In the genomic region with DNA sequence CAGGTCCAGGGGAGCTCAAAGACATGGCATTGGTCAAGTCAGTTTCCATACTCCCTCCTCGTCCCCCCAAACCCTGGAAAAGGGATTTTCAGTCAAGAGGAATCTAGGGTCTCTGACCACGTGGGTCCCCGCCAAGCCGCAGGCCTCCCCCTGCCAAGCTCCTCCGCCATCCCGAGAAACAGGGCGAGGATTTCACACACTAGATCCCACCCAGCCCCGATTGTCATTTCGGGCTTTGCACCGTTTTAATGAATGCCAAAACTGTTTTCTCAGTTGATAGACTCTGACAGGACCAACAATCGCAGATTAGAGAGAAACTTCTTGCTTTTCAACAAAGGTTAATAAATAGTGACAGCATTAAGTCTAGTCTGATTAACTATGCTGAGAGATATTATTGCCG, we compare ENCODE assay signal across 24 mouse cellular contexts. TPM values are rescaled to one million over a fixed set of nuclear protein-coding genes. Genes with fewer than 3 reads are reported as not detected.
DNase-seq lines count a peak whose midpoint lies in the region; ATAC-seq and TF ChIP-seq lines count a peak whose summit lies in the region.
"Had no signal": no experiment of that assay in that cellular context is flagged by ENCODE, and none has a peak within 500 bp of the region (broad histone marks: within the 10 kb centered on the region; RNA-seq: fewer than 3 reads in every experiment).

No protein-coding gene starts in this region.

- no peaks in the 10 kb centered on the region for H3K9me3 ChIP-seq in embryonic facial prominence, embryonic 14.5 days (ENCODE audit: control insufficient read depth, low read length)
- no peaks in the 10 kb centered on the region for H3K9me3 ChIP-seq in embryonic facial prominence, embryonic 10.5 days
- H3K9me3 ChIP-seq in midbrain, embryonic 12.5 days, result no peaks in the 10 kb centered on the region
- H3K9me3 ChIP-seq in midbrain, embryonic 11.5 days (ENCODE audit: control insufficient read depth, low read length), result no peaks in the 10 kb centered on the region
- H3K9me3 ChIP-seq in intestine, postnatal 0 days (ENCODE audit: control insufficient read depth), result no peaks in the 10 kb centered on the region
- H3K9me3 ChIP-seq: embryonic facial prominence, embryonic 12.5 days; forebrain, embryonic 12.5 days; forebrain, embryonic 15.5 days; heart, embryonic 10.5 days; heart, embryonic 13.5 days; hindbrain, embryonic 12.5 days had no signal

- DNase-seq in embryonic facial prominence, embryonic 14.5 days (ENCODE audit: low spot score), result peak; percentile 35
- DNase-seq in embryonic facial prominence, embryonic 10.5 days (ENCODE audit: low spot score), result no peak
- DNase-seq in midbrain, embryonic 11.5 days (ENCODE audit: low spot score, missing footprints), result no peak
- DNase-seq in Muller cell, postnatal 12 days (ENCODE audit: inconsistent ontology term), result peak; percentile 21
- peak; percentile 59 for DNase-seq in retina, postnatal 1 day
- DNase-seq: adrenal gland, postnatal 25 days; cerebellum, adult 18-20 months; cerebellum, adult 9-10 months; cerebellum, postnatal 14 days; gastrocnemius, postnatal 25 days; heart, adult 18-20 months; heart, postnatal 14 days; heart, postnatal 4 days had no signal

- H3K36me3 ChIP-seq in embryonic facial prominence, embryonic 14.5 days (ENCODE audit: control insufficient read depth, insufficient read depth, low read length), result no peaks in the 10 kb centered on the region
- no peaks in the 10 kb centered on the region for H3K36me3 ChIP-seq in embryonic facial prominence, embryonic 10.5 days (replicated peaks)
- H3K36me3 ChIP-seq in midbrain, embryonic 12.5 days, result no peaks in the 10 kb centered on the region
- no peaks in the 10 kb centered on the region for H3K36me3 ChIP-seq in midbrain, embryonic 11.5 days (ENCODE audit: control insufficient read depth, insufficient read depth, low read length)
- H3K36me3 ChIP-seq in intestine, postnatal 0 days (ENCODE audit: control insufficient read depth, insufficient read depth), result no peaks in the 10 kb centered on the region
- H3K36me3 ChIP-seq: embryonic facial prominence, embryonic 12.5 days; forebrain, embryonic 12.5 days; forebrain, embryonic 15.5 days; heart, embryonic 10.5 days; heart, embryonic 13.5 days; hindbrain, embryonic 12.5 days had no signal

- no peak overlapping the region for H3K9ac ChIP-seq in embryonic facial prominence, embryonic 14.5 days (ENCODE audit: low read depth, low read length)
- no peak overlapping the region for H3K9ac ChIP-seq in midbrain, embryonic 12.5 days (replicated peaks)
- H3K9ac ChIP-seq in midbrain, embryonic 11.5 days (ENCODE audit: low read length), result no peak overlapping the region
- H3K9ac ChIP-seq in intestine, postnatal 0 days (ENCODE audit: low read depth, low read length), result no peak overlapping the region
- H3K9ac ChIP-seq: embryonic facial prominence, embryonic 12.5 days; forebrain, embryonic 12.5 days; forebrain, embryonic 15.5 days; heart, embryonic 13.5 days; hindbrain, embryonic 12.5 days had no signal

- no peak overlapping the region for H3K4me2 ChIP-seq in embryonic facial prominence, embryonic 14.5 days (ENCODE audit: low read depth, low read length)
- H3K4me2 ChIP-seq in midbrain, embryonic 12.5 days (replicated peaks), result no peak overlapping the region
- no peak overlapping the region for H3K4me2 ChIP-seq in midbrain, embryonic 11.5 days
- H3K4me2 ChIP-seq in intestine, postnatal 0 days (replicated peaks; ENCODE audit: low read depth), result no peak overlapping the region
- H3K4me2 ChIP-seq: embryonic facial prominence, embryonic 12.5 days; forebrain, embryonic 12.5 days; forebrain, embryonic 15.5 days; heart, embryonic 13.5 days; hindbrain, embryonic 12.5 days had no signal

- H3K4me1 ChIP-seq in embryonic facial prominence, embryonic 14.5 days (ENCODE audit: control insufficient read depth, insufficient read depth, low read length), result peaks cover 4% of the 10 kb centered on the region; the same call in 1 of the 2 replicates
- H3K4me1 ChIP-seq in embryonic facial prominence, embryonic 10.5 days, result peaks cover 49% of the 10 kb centered on the region
- peaks cover 49% of the 10 kb centered on the region for H3K4me1 ChIP-seq in midbrain, embryonic 12.5 days
- peaks cover 39% of the 10 kb centered on the region for H3K4me1 ChIP-seq in midbrain, embryonic 11.5 days (ENCODE audit: control insufficient read depth, insufficient read depth, low read length)
- H3K4me1 ChIP-seq in intestine, postnatal 0 days (replicated peaks; ENCODE audit: control insufficient read depth, insufficient read depth, low read length), result no peaks in the 10 kb centered on the region

- H3K27me3 ChIP-seq in embryonic facial prominence, embryonic 14.5 days (replicated peaks; ENCODE audit: control insufficient read depth, insufficient read depth, low read length), result no peaks in the 10 kb centered on the region
- no peaks in the 10 kb centered on the region for H3K27me3 ChIP-seq in embryonic facial prominence, embryonic 10.5 days (replicated peaks; ENCODE audit: low read depth, poor library complexity, severe bottlenecking)
- no peaks in the 10 kb centered on the region for H3K27me3 ChIP-seq in midbrain, embryonic 12.5 days
- no peaks in the 10 kb centered on the region for H3K27me3 ChIP-seq in midbrain, embryonic 11.5 days (ENCODE audit: control insufficient read depth, insufficient read depth, low read length)
- no peaks in the 10 kb centered on the region for H3K27me3 ChIP-seq in intestine, postnatal 0 days (replicated peaks; ENCODE audit: control insufficient read depth, insufficient read depth, low read length)
- H3K27me3 ChIP-seq: embryonic facial prominence, embryonic 12.5 days; forebrain, embryonic 12.5 days; forebrain, embryonic 15.5 days; hindbrain, embryonic 12.5 days; Patski had no signal

- ATAC-seq in embryonic facial prominence, embryonic 14.5 days (ENCODE audit: low read depth), result no peak
- ATAC-seq in midbrain, embryonic 12.5 days (ENCODE audit: low FRiP score, low read depth), result 0 out of 2 replicates have a peak, but pooled peaks have one; percentile 14
- no peak for ATAC-seq in midbrain, embryonic 11.5 days (ENCODE audit: low FRiP score)
- ATAC-seq in intestine, postnatal 0 days, result no peak
- ATAC-seq: forebrain, embryonic 15.5 days; hindbrain, embryonic 16.5 days; Patski had no signal

- H3K27ac ChIP-seq in embryonic facial prominence, embryonic 14.5 days (replicated peaks; ENCODE audit: low read depth, low read length), result no peak overlapping the region
- no peak overlapping the region for H3K27ac ChIP-seq in embryonic facial prominence, embryonic 10.5 days (replicated peaks)
- peak overlapping the region; percentile 32; the same call in 1 of the 2 replicates for H3K27ac ChIP-seq in midbrain, embryonic 12.5 days (replicated peaks)
- H3K27ac ChIP-seq in midbrain, embryonic 11.5 days (ENCODE audit: low read depth, low read length), result no peak overlapping the region
- H3K27ac ChIP-seq in intestine, postnatal 0 days (ENCODE audit: low read depth, low read length), result no peak overlapping the region
- H3K27ac ChIP-seq: embryonic facial prominence, embryonic 12.5 days; forebrain, embryonic 12.5 days; forebrain, embryonic 15.5 days; heart, embryonic 10.5 days; heart, embryonic 13.5 days; hindbrain, embryonic 12.5 days had no signal

- H3K4me3 ChIP-seq in embryonic facial prominence, embryonic 14.5 days (ENCODE audit: low read depth, low read length), result no peak overlapping the region
- no peak overlapping the region for H3K4me3 ChIP-seq in embryonic facial prominence, embryonic 10.5 days
- no peak overlapping the region for H3K4me3 ChIP-seq in midbrain, embryonic 12.5 days
- H3K4me3 ChIP-seq in midbrain, embryonic 11.5 days (ENCODE audit: low read depth, low read length), result no peak overlapping the region
- H3K4me3 ChIP-seq in intestine, postnatal 0 days (ENCODE audit: low read depth, low read length), result no peak overlapping the region
- H3K4me3 ChIP-seq: embryonic facial prominence, embryonic 12.5 days; erythroblast, embryonic 14.5 days; forebrain, embryonic 12.5 days; forebrain, embryonic 15.5 days; heart, embryonic 10.5 days; heart, embryonic 13.5 days; hindbrain, embryonic 12.5 days had no signal

- TF ChIP-seq CTCF in intestine, postnatal 0 days (IDR thresholded peaks at IDR 0.05; ENCODE audit: low read depth), result no peak

- 59% methylated on average over 12 of the region's 12 CpGs for WGBS in embryonic facial prominence, embryonic 14.5 days
- 83% methylated on average over 12 of the region's 12 CpGs for WGBS in embryonic facial prominence, embryonic 10.5 days
- WGBS in midbrain, embryonic 12.5 days, result 44% methylated on average over 12 of the region's 12 CpGs
- 59% methylated on average over 12 of the region's 12 CpGs for WGBS in midbrain, embryonic 11.5 days
- WGBS in intestine, postnatal 0 days, result 85% methylated on average over 12 of the region's 12 CpGs

RNA-seq across cellular contexts. Expression of a gene that starts 55.1 kb away (rescaled TPM):
- polyA plus RNA-seq in embryonic facial prominence, embryonic 14.5 days (2014; fragmentation: Nextera tagmentation; extraction: Ambion mirVana), result 2.8 and 3.0 TPM in 2 replicates
- polyA plus RNA-seq in embryonic facial prominence, embryonic 10.5 days (2016; fragmentation: Nextera tagmentation; extraction: Ambion mirVana), result 4.9 and 5.1 TPM in 2 replicates
- 19.7 and 20.2 TPM in 2 replicates for polyA plus RNA-seq in midbrain, embryonic 12.5 days (2016; fragmentation: Nextera tagmentation; extraction: Ambion mirVana)
- polyA plus RNA-seq in midbrain, embryonic 11.5 days (2014; fragmentation: Nextera tagmentation; extraction: Ambion mirVana), result 11.1 and 12.6 TPM in 2 replicates
- 1.5 and 1.9 TPM in 2 replicates for polyA plus RNA-seq in intestine, postnatal 0 days (2015; fragmentation: Nextera tagmentation; extraction: Ambion mirVana)

Comparison
In these comparisons a context has a peak if more than half of its experiments do, and no peak if none do; other contexts are left out.
1. DNase-seq: peak in embryonic facial prominence, embryonic 14.5 days (single experiment), Muller cell, postnatal 12 days (single experiment) and retina, postnatal 1 day (single experiment); none in embryonic facial prominence, embryonic 10.5 days (single experiment) and midbrain, embryonic 11.5 days (single experiment).